Mouse (Mus musculus): ENCODE measurements around the gene Gtf2h1.
A peak's percentile ranks its signal among the peaks of the same experiment; 100 is the strongest.
"Not testable (repeated sequence)": the region's sequence is repeated elsewhere in the genome, so short reads cannot be mapped to it uniquely, and the experiment has no call there.

Gtf2h1 gene

GRCm38 (mm10) chr7:46830799-46831590, 35.1 kb downstream of the Gtf2h1 start:
- no peak for DNase-seq (ENCODE audit: low spot score)

GRCm38 (mm10) chr7:46831693-46832092, 35.8 kb downstream of the Gtf2h1 start:
- DNase-seq (ENCODE audit: low spot score), result no peak

- DNase-seq (ENCODE audit: low spot score), result not testable (repeated sequence)
Observed at GRCm38 (mm10) chr7:46832112-46832810, 36.4 kb downstream of the Gtf2h1 start.

GRCm38 (mm10) chr7:46833266-46833665, 37.4 kb downstream of the Gtf2h1 start:
- DNase-seq (ENCODE audit: low spot score), result no peak

- DNase-seq (ENCODE audit: low spot score), result no peak
Observed at GRCm38 (mm10) chr7:46833670-46834255, 37.9 kb downstream of the Gtf2h1 start.

GRCm38 (mm10) chr7:46834994-46835610, 39.2 kb downstream of the Gtf2h1 start:
- DNase-seq (ENCODE audit: low spot score), result no peak

- DNase-seq (ENCODE audit: low spot score), result no peak
Observed at GRCm38 (mm10) chr7:46836357-46836756, 40.5 kb downstream of the Gtf2h1 start.

GRCm38 (mm10) chr7:46837073-46837472, 41.2 kb downstream of the Gtf2h1 start:
- DNase-seq (ENCODE audit: low spot score), result no peak

- no peak for DNase-seq (ENCODE audit: low spot score)
Observed at GRCm38 (mm10) chr7:46838104-46838671, 42.3 kb downstream of the Gtf2h1 start.

- DNase-seq (ENCODE audit: low spot score), result peak; percentile 52
Observed at GRCm38 (mm10) chr7:46838891-46839302, 43.0 kb downstream of the Gtf2h1 start.

GRCm38 (mm10) chr7:46839446-46839845, 43.5 kb downstream of the Gtf2h1 start:
- DNase-seq (ENCODE audit: low spot score), result peak; percentile 23

- no peak for DNase-seq (ENCODE audit: low spot score)
Observed at GRCm38 (mm10) chr7:46839861-46840260, 44.0 kb downstream of the Gtf2h1 start.

- no peak for DNase-seq (ENCODE audit: low spot score)
Observed at GRCm38 (mm10) chr7:46840326-46840725, 44.4 kb downstream of the Gtf2h1 start.

GRCm38 (mm10) chr7:46840787-46841525, 45.1 kb downstream of the Gtf2h1 start, which contains the start of gene Ldha:
Ldha (plus strand) TSS chr7:46841475.
- no peak for DNase-seq (ENCODE audit: low spot score)

- DNase-seq (ENCODE audit: low spot score), result no peak
Observed at GRCm38 (mm10) chr7:46842278-46842677, 46.4 kb downstream of the Gtf2h1 start.

- DNase-seq (ENCODE audit: low spot score), result no peak
Observed at GRCm38 (mm10) chr7:46843576-46843975, 47.7 kb downstream of the Gtf2h1 start.

GRCm38 (mm10) chr7:46845211-46845977, 49.5 kb downstream of the Gtf2h1 start:
- DNase-seq (ENCODE audit: low spot score), result peak; percentile 95

GRCm38 (mm10) chr7:46845978-46846485, 50.1 kb downstream of the Gtf2h1 start:
- peak; percentile 25 for DNase-seq (ENCODE audit: low spot score)

- peak; percentile 35 for DNase-seq (ENCODE audit: low spot score)
Observed at GRCm38 (mm10) chr7:46846486-46847244, 50.8 kb downstream of the Gtf2h1 start.

- no peak for DNase-seq (ENCODE audit: low spot score)
Observed at GRCm38 (mm10) chr7:46849287-46849686, 53.4 kb downstream of the Gtf2h1 start.
